ENCODE assay signal across 11 mouse cellular contexts in genomic region chr2:26041163-26041810, GRCm38 (mm10). TPM values are rescaled to one million over a fixed set of nuclear protein-coding genes. Genes with fewer than 3 reads are reported as not detected.
A peak's percentile ranks its signal among the peaks of the same experiment; 100 is the strongest.
DNase-seq lines count a peak whose midpoint lies in the region; ATAC-seq and TF ChIP-seq lines count a peak whose summit lies in the region.
"Had no signal": no experiment of that assay in that cellular context is flagged by ENCODE, and none has a peak within 500 bp of the region (broad histone marks: within the 10 kb centered on the region; RNA-seq: fewer than 3 reads in every experiment).

No protein-coding gene starts in this region.

- H3K36me3 ChIP-seq in heart, embryonic 13.5 days, result no peaks in the 10 kb centered on the region
- no peaks in the 10 kb centered on the region for H3K36me3 ChIP-seq in ES-E14 (ENCODE audit: control insufficient read depth, insufficient read depth, low read length, poor library complexity, severe bottlenecking)
- no peaks in the 10 kb centered on the region for H3K36me3 ChIP-seq in intestine, embryonic 15.5 days
- no peaks in the 10 kb centered on the region for H3K36me3 ChIP-seq in limb, embryonic 10.5 days
- no peaks in the 10 kb centered on the region for H3K36me3 ChIP-seq in midbrain, embryonic 10.5 days
- H3K36me3 ChIP-seq: limb, embryonic 12.5 days had no signal

- no peak overlapping the region; the same call in 1 of the 2 replicates for H3K4me2 ChIP-seq in heart, embryonic 13.5 days
- H3K4me2 ChIP-seq in intestine, embryonic 15.5 days (replicated peaks), result peak overlapping the region; percentile 30
- H3K4me2 ChIP-seq: limb, embryonic 12.5 days had no signal

- in situ Hi-C loops in ES-E14 (cut with MboI; ENCODE audit: low sequenced_read_pairs in 2 of 2, unreplicated experiment in 2 of 2), result no loop called here

- H3K27ac ChIP-seq in heart, embryonic 13.5 days (replicated peaks), result no peak overlapping the region
- H3K27ac ChIP-seq in ES-E14 (ENCODE audit: insufficient read depth, low read depth, low read length, poor library complexity, severe bottlenecking), result peak overlapping the region; percentile 20; the same call in 1 of the 2 replicates
- H3K27ac ChIP-seq in intestine, embryonic 15.5 days, result 0 out of 2 replicates have a peak overlapping the region, but pooled peaks have one; percentile 32
- peak overlapping the region; percentile 63 for H3K27ac ChIP-seq in limb, embryonic 10.5 days
- H3K27ac ChIP-seq in midbrain, embryonic 10.5 days (replicated peaks), result no peak overlapping the region
- H3K27ac ChIP-seq: limb, embryonic 12.5 days had no signal

- H3K27me3 ChIP-seq in heart, embryonic 13.5 days (replicated peaks), result peaks cover 13% of the 10 kb centered on the region; the same call in 1 of the 2 replicates
- H3K27me3 ChIP-seq in intestine, embryonic 15.5 days (replicated peaks), result peaks cover 2% of the 10 kb centered on the region; the same call in 1 of the 2 replicates
- H3K27me3 ChIP-seq in limb, embryonic 10.5 days (ENCODE audit: low read depth, poor library complexity, severe bottlenecking), result peaks cover 13% of the 10 kb centered on the region; the same call in 1 of the 2 replicates
- no peaks in the 10 kb centered on the region; the same call in 1 of the 2 replicates for H3K27me3 ChIP-seq in midbrain, embryonic 10.5 days (ENCODE audit: low read depth, poor library complexity, severe bottlenecking)

- H3K9me3 ChIP-seq in heart, embryonic 13.5 days, result no peaks in the 10 kb centered on the region
- H3K9me3 ChIP-seq in ES-E14 (ENCODE audit: control insufficient read depth, insufficient read depth, low read depth, low read length), result no peaks in the 10 kb centered on the region
- no peaks in the 10 kb centered on the region for H3K9me3 ChIP-seq in intestine, embryonic 15.5 days
- H3K9me3 ChIP-seq in limb, embryonic 10.5 days (replicated peaks), result no peaks in the 10 kb centered on the region
- no peaks in the 10 kb centered on the region for H3K9me3 ChIP-seq in midbrain, embryonic 10.5 days (replicated peaks)
- H3K9me3 ChIP-seq: limb, embryonic 12.5 days had no signal

- WGBS in heart, embryonic 13.5 days, result 42% methylated on average over 14 of the region's 14 CpGs
- 33% methylated on average over 14 of the region's 14 CpGs for WGBS in intestine, embryonic 15.5 days
- WGBS in limb, embryonic 10.5 days, result 51% methylated on average over 14 of the region's 14 CpGs
- WGBS in midbrain, embryonic 10.5 days, result 64% methylated on average over 14 of the region's 14 CpGs

- H3K9ac ChIP-seq in heart, embryonic 13.5 days, result peak overlapping the region; percentile 33
- H3K9ac ChIP-seq in ES-E14 (ENCODE audit: insufficient read depth, low read depth, low read length, poor library complexity, severe bottlenecking), result no peak overlapping the region
- H3K9ac ChIP-seq in intestine, embryonic 15.5 days, result no peak overlapping the region
- H3K9ac ChIP-seq: limb, embryonic 12.5 days had no signal

- DNase-seq in heart, postnatal 14 days, result no peak
- no peak for DNase-seq in ES-E14 (ENCODE audit: low read depth, low spot score)
- peak; percentile 49 for DNase-seq in limb, embryonic 10.5 days (ENCODE audit: low spot score)
- no peak for DNase-seq in gastrocnemius, postnatal 10 days
- DNase-seq in midbrain, embryonic 10.5 days (ENCODE audit: low spot score), result no peak
- no peak for DNase-seq in adipocyte (ENCODE audit: low spot score)
- DNase-seq: cerebellum, postnatal 25 days had no signal

- peaks cover 34% of the 10 kb centered on the region for H3K4me1 ChIP-seq in heart, embryonic 13.5 days
- peaks cover 0 to 9% of the 10 kb centered on the region in 2 experiments; a peak in 2 of 4 replicates for H3K4me1 ChIP-seq in ES-E14 (ENCODE audit: control insufficient read depth in 2 of 2, insufficient read depth in 2 of 2, low read length in 2 of 2, poor library complexity in 1 of 2)
- H3K4me1 ChIP-seq in intestine, embryonic 15.5 days (replicated peaks), result peaks cover 16% of the 10 kb centered on the region
- peaks cover 37% of the 10 kb centered on the region for H3K4me1 ChIP-seq in limb, embryonic 10.5 days
- H3K4me1 ChIP-seq in midbrain, embryonic 10.5 days, result 0 out of 2 replicates have a peak, but pooled peaks cover 5% of the 10 kb centered on the region

- intact Hi-C loops in heart, postnatal 14 days (cut with DNase I), result no loop called here

- ATAC-seq in heart, embryonic 13.5 days (ENCODE audit: extremely low read depth, insufficient number of reproducible peaks, low FRiP score, low TSS enrichment), result no peak; the same call in 1 of the 2 replicates
- peak; percentile 62 for ATAC-seq in intestine, embryonic 15.5 days
- ATAC-seq: forebrain, embryonic 16.5 days had no signal

- H3K4me3 ChIP-seq in heart, embryonic 13.5 days, result no peak overlapping the region
- no peak overlapping the region for H3K4me3 ChIP-seq in ES-E14 (ENCODE audit: insufficient read depth in 1 of 2, low read depth in 1 of 2, low read length in 2 of 2, poor library complexity in 1 of 2, severe bottlenecking in 1 of 2)
- no peak overlapping the region for H3K4me3 ChIP-seq in intestine, embryonic 15.5 days (replicated peaks)
- H3K4me3 ChIP-seq in limb, embryonic 10.5 days, result no peak overlapping the region
- no peak overlapping the region for H3K4me3 ChIP-seq in midbrain, embryonic 10.5 days
- H3K4me3 ChIP-seq: limb, embryonic 12.5 days had no signal

TF ChIP-seq in ES-E14, 5 proteins besides CTCF, POLR2A, EP300 and RAD21:
- TF ChIP-seq MAFK (IDR thresholded peaks at IDR 0.05; ENCODE audit: insufficient read depth, low read depth, low read length), result no peak

RNA-seq across cellular contexts. Expression of gene Ubac1, which starts 19.7 kb away (rescaled TPM):
- polyA plus RNA-seq in heart, embryonic 13.5 days (2015; fragmentation: Nextera tagmentation; extraction: Ambion mirVana), result 97.0 and 111 TPM in 2 replicates
- 10 to 100 TPM; 82.3 to 86.5 TPM for total RNA-seq in heart, postnatal 14 days (2021)
- total RNA-seq in ES-E14 (2012; rRNA removed), result 88.4 and 93.3 TPM in 2 replicates
- 82.2 and 84.1 TPM in 2 replicates for polyA plus RNA-seq in intestine, embryonic 15.5 days (2015; fragmentation: Nextera tagmentation; extraction: Ambion mirVana)
- 95.5 and 95.6 TPM in 2 replicates for polyA plus RNA-seq in limb, embryonic 10.5 days (2016; fragmentation: Nextera tagmentation; extraction: Ambion mirVana)
- 100 to 1,000 TPM; 185 to 191 TPM for total RNA-seq in gastrocnemius, postnatal 10 days (2021)
- polyA plus RNA-seq in midbrain, embryonic 10.5 days (2016; fragmentation: Nextera tagmentation; extraction: Ambion mirVana), result 87.4 and 89.5 TPM in 2 replicates

RNA-seq across cellular contexts. Expression of gene Camsap1, which starts 58.2 kb away (rescaled TPM):
- 6.6 and 11.6 TPM in 2 replicates for polyA plus RNA-seq in heart, embryonic 13.5 days (2015; fragmentation: Nextera tagmentation; extraction: Ambion mirVana)
- 10 to 100 TPM; 28.4 to 37.7 TPM for total RNA-seq in heart, postnatal 14 days (2021)
- 37.2 and 39.7 TPM in 2 replicates for total RNA-seq in ES-E14 (2012; rRNA removed)
- 11.3 and 15.6 TPM in 2 replicates for polyA plus RNA-seq in intestine, embryonic 15.5 days (2015; fragmentation: Nextera tagmentation; extraction: Ambion mirVana)
- polyA plus RNA-seq in limb, embryonic 10.5 days (2016; fragmentation: Nextera tagmentation; extraction: Ambion mirVana), result 30.5 and 34.7 TPM in 2 replicates
- 10 to 100 TPM; 29.5 to 34.8 TPM for total RNA-seq in gastrocnemius, postnatal 10 days (2021)
- polyA plus RNA-seq in midbrain, embryonic 10.5 days (2016; fragmentation: Nextera tagmentation; extraction: Ambion mirVana), result 20.6 and 38.1 TPM in 2 replicates

Comparison
In these comparisons a context has a peak if more than half of its experiments do, and no peak if none do; other contexts are left out.
1. H3K27ac ChIP-seq: peak in ES-E14 (single experiment), intestine, embryonic 15.5 days (single experiment) and limb, embryonic 10.5 days (single experiment); none in heart, embryonic 13.5 days (single experiment) and midbrain, embryonic 10.5 days (single experiment).